Mouse (Mus musculus): ENCODE measurements at regions not wholly inside any gene's neighbourhood (a gene's known extent, or its start where the extent isn't known, plus 50 kb on each side); places are given as distances from the start of the nearest gene placed in this dataset.
"Not testable (repeated sequence)": the region's sequence is repeated elsewhere in the genome, so short reads cannot be mapped to it uniquely, and the experiment has no call there.

DNA sequence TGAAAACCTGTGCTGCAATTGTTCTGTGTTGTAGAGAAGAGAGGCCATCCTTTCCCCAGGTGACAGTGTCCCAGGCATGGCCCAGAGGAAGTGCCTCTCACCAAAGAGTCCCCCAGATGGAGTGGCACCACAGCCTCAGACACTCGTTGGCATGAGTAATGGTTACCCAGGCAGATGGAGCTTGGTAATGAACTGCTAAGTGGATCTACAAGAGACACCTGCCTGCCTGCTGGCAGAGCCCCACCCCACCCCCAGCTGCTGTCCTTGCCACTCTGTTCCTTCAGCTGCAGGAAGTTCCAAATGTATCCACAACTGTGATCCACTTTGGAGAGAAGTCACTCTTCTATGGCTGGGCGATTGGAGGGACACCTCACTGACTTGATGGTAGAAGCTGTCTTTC is 72.0 kb downstream of the Foxa2 start:
- no peak overlapping the region for H3K9ac ChIP-seq (ENCODE audit: low read depth, low read length)
- H3K27ac ChIP-seq (ENCODE audit: low read depth, low read length) = no peak overlapping the region
- no peaks in the 10 kb centered on the region for H3K27me3 ChIP-seq (ENCODE audit: control insufficient read depth, insufficient read depth, low read length)
- H3K9me3 ChIP-seq (replicated peaks; ENCODE audit: control insufficient read depth, low read length) = no peaks in the 10 kb centered on the region
- no peak; the same call in 1 of the 2 replicates for ATAC-seq (replicated peaks; ENCODE audit: insufficient number of reproducible peaks, low FRiP score, low TSS enrichment)
- H3K4me3 ChIP-seq (ENCODE audit: low read depth, low read length) = no peak overlapping the region
- H3K36me3 ChIP-seq (ENCODE audit: control insufficient read depth, insufficient read depth, low read length) = no peaks in the 10 kb centered on the region
- no peak overlapping the region for H3K4me2 ChIP-seq
- 42% methylated on average over 2 of the region's 2 CpGs for WGBS (ENCODE audit: insufficient replicate concordance)
- no peaks in the 10 kb centered on the region for H3K4me1 ChIP-seq (ENCODE audit: control insufficient read depth, insufficient read depth, low read length)

DNA sequence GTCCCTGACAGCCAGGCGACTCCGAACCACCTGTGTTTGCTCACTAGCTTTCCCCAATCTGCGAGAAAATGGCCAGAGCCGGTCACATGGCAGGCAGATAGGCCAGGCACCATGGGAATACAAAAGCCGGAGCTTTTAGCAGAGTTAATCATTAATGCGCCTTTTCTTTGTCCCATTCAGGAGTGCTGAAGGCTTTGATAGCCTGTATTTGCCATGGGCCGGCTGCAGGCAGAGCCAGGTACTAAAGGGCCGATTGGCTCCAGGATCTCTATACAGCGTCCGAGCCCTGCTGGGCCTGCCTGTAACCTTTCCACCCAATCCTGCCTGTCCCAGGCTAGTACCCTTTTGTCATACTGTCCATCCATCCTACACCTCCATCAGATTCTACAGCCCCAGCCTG is 78.1 kb downstream of the Foxa2 start:
- Histone ChIP-seq H3K4me3 (ENCODE audit: low read depth, low read length) (no peak overlapping the region), H3K27ac (ENCODE audit: low read depth, low read length) (no peak overlapping the region), H3K9me3 (replicated peaks; ENCODE audit: control insufficient read depth, low read length) (no peaks in the 10 kb centered on the region), H3K27me3 (ENCODE audit: control insufficient read depth, insufficient read depth, low read length) (peaks cover 2% of the 10 kb centered on the region; the same call in 1 of the 2 replicates), H3K36me3 (ENCODE audit: control insufficient read depth, insufficient read depth, low read length) (no peaks in the 10 kb centered on the region), H3K9ac (ENCODE audit: low read depth, low read length) (no peak overlapping the region), H3K4me1 (ENCODE audit: control insufficient read depth, insufficient read depth, low read length) (no peaks in the 10 kb centered on the region), H3K4me2 (no peak overlapping the region)
- no peak for ATAC-seq (replicated peaks; ENCODE audit: insufficient number of reproducible peaks, low FRiP score, low TSS enrichment)
- 47% methylated on average over 10 of the region's 10 CpGs for WGBS (ENCODE audit: insufficient replicate concordance)

DNA sequence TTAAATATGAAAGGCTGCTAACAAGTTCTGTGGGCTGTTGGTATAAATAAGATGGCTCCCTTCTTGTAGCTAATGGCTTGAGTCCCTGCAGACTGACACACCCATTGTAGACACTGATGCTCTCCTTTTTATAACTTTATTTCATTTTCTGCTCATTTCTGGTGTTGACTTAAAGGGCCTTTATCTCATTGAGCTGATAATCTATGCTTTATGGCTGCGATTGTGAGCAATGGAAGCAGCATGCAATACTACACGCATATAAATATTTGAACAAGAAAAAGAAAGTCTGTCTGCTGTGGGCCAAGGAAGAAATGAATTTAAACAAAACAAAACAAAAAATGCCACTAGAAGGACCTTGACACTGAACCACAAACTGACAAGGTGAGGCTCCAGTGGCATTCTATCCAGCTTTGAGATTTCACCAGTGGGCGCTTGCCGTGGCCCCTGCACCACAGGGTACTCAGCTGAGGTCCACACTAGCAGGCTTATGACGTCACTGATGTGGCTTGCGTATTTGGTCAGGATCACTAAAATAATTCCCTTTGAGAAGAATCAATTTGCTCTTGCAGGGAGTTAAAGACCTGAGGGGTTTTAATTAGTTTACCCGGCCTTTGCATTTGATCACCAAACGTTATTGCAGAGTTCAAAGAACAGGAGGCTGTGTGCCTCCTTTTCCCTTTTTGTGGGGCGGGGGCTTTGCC is 78.8 kb downstream of the Foxa2 start:
- Histone ChIP-seq H3K4me3 (ENCODE audit: low read depth, low read length) (no peak overlapping the region), H3K4me2 (no peak overlapping the region), H3K9me3 (replicated peaks; ENCODE audit: control insufficient read depth, low read length) (no peaks in the 10 kb centered on the region), H3K27me3 (ENCODE audit: control insufficient read depth, insufficient read depth, low read length) (peaks cover 2% of the 10 kb centered on the region; the same call in 1 of the 2 replicates), H3K36me3 (ENCODE audit: control insufficient read depth, insufficient read depth, low read length) (no peaks in the 10 kb centered on the region), H3K27ac (ENCODE audit: low read depth, low read length) (no peak overlapping the region), H3K9ac (ENCODE audit: low read depth, low read length) (no peak overlapping the region), H3K4me1 (ENCODE audit: control insufficient read depth, insufficient read depth, low read length) (no peaks in the 10 kb centered on the region)
- ATAC-seq (replicated peaks; ENCODE audit: insufficient number of reproducible peaks, low FRiP score, low TSS enrichment) = no peak
- 66% methylated on average over 9 of the region's 9 CpGs for WGBS (ENCODE audit: insufficient replicate concordance)

DNA sequence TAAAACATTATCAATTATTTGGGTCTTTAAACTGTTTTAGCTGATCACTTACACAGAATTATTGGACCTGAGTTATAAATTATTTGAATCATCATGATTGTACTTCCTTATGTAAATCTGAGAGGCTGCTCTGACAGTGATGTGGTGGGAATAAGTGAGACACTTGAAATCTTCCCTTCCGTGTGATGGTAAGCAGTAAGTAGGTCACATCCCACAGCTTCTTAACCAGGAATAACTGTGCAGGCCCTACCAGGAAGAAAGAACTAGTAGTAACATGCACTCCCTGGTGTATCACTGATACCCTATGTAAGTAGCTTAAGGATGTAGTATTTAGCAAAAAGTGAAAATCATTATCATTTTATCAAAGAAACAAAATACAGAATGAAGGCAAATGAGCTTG is 83.5 kb downstream of the Foxa2 start:
- H3K27me3 ChIP-seq (ENCODE audit: control insufficient read depth, insufficient read depth, low read length); H3K9me3 ChIP-seq (replicated peaks; ENCODE audit: control insufficient read depth, low read length); H3K27ac ChIP-seq (ENCODE audit: low read depth, low read length); H3K4me1 ChIP-seq (ENCODE audit: control insufficient read depth, insufficient read depth, low read length); H3K9ac ChIP-seq (ENCODE audit: low read depth, low read length); H3K4me3 ChIP-seq (ENCODE audit: low read depth, low read length); ATAC-seq (replicated peaks; ENCODE audit: insufficient number of reproducible peaks, low FRiP score, low TSS enrichment); H3K36me3 ChIP-seq (ENCODE audit: control insufficient read depth, insufficient read depth, low read length); H3K4me2 ChIP-seq: not testable (repeated sequence)
- 79% methylated on average over 1 of the region's 1 CpGs for WGBS (ENCODE audit: insufficient replicate concordance)

DNA sequence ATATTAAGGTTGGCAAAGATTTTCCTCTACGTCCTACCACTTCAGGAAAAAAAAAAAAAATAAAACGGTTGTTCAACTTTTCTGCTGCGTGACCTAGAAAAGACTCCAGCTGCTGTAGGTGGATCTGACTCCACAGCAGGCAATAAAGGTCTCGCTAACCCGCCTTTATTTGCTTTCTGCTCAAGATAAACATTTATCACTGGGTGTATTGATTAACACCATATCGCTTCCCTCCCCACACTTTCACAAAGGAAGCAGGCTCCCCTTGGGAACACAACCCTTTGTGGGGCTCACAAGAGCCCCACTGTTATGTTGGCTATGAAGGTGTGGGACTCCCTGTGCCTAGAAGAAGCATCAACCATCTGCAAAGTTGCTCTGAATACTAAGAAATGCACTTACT is 85.1 kb downstream of the Foxa2 start:
- WGBS (ENCODE audit: insufficient replicate concordance) = 47% methylated on average over 6 of the region's 6 CpGs

DNA sequence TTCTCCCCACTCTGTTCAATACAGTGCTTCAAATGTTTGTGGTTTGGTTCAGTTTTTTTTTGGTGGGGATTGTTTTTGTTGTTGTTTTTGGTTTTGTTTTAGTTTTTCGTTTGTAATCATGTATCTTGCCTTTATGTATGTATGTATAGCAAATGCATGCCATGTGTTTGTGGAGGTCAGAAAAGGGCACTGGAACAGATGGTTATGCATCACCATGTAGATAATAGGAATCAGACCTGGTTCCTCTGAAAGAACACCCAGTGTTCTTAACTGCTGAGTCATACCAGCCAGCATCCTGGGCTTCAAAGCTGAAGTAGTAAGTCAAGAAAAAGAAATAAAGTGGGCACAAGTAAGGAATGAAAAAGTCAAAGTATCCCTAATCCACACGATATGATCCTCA is 92.6 kb downstream of the Foxa2 start:
- Histone ChIP-seq H3K4me3 (ENCODE audit: low read depth, low read length) (no peak overlapping the region), H3K36me3 (ENCODE audit: control insufficient read depth, insufficient read depth, low read length) (no peaks in the 10 kb centered on the region), H3K9ac (ENCODE audit: low read depth, low read length) (no peak overlapping the region), H3K9me3 (replicated peaks; ENCODE audit: control insufficient read depth, low read length) (no peaks in the 10 kb centered on the region), H3K27ac (ENCODE audit: low read depth, low read length) (no peak overlapping the region), H3K4me1 (ENCODE audit: control insufficient read depth, insufficient read depth, low read length) (no peaks in the 10 kb centered on the region), H3K4me2 (no peak overlapping the region), H3K27me3 (ENCODE audit: control insufficient read depth, insufficient read depth, low read length) (no peaks in the 10 kb centered on the region)
- 62% methylated on average over 2 of the region's 2 CpGs for WGBS (ENCODE audit: insufficient replicate concordance)
- ATAC-seq (replicated peaks; ENCODE audit: insufficient number of reproducible peaks, low FRiP score, low TSS enrichment) = no peak

More for the DNA sequence above, 85.1 kb downstream of the Foxa2 start:
- Histone ChIP-seq H3K9ac (ENCODE audit: low read depth, low read length) (no peak overlapping the region), H3K9me3 (replicated peaks; ENCODE audit: control insufficient read depth, low read length) (no peaks in the 10 kb centered on the region), H3K27ac (ENCODE audit: low read depth, low read length) (no peak overlapping the region), H3K27me3 (ENCODE audit: control insufficient read depth, insufficient read depth, low read length) (no peaks in the 10 kb centered on the region), H3K36me3 (ENCODE audit: control insufficient read depth, insufficient read depth, low read length) (no peaks in the 10 kb centered on the region), H3K4me1 (ENCODE audit: control insufficient read depth, insufficient read depth, low read length) (no peaks in the 10 kb centered on the region), H3K4me2 (no peak overlapping the region), H3K4me3 (ENCODE audit: low read depth, low read length) (no peak overlapping the region)
- no peak for ATAC-seq (replicated peaks; ENCODE audit: insufficient number of reproducible peaks, low FRiP score, low TSS enrichment)

DNA sequence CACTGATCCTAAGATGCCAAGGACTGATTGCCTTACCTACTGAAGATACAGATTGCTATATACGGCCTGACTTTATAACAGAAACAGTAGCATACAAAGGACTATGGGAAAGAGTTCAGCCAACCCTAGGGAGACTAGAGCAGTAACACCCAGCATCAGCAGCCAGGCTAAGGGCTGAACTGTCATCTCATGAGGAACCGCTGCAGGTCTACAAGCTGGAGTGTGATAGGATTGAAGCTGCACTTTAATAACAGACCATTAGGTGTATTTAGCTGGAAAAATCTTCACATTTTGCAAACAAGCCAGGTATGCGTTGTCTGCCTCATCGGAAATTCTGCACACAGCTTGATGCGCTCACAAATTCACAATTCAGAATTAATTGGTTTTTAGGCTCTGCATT is 95.5 kb downstream of the Foxa2 start:
- Histone ChIP-seq H3K36me3 (ENCODE audit: control insufficient read depth, insufficient read depth, low read length) (no peaks in the 10 kb centered on the region), H3K9me3 (replicated peaks; ENCODE audit: control insufficient read depth, low read length) (no peaks in the 10 kb centered on the region), H3K27me3 (ENCODE audit: control insufficient read depth, insufficient read depth, low read length) (no peaks in the 10 kb centered on the region), H3K9ac (ENCODE audit: low read depth, low read length) (no peak overlapping the region), H3K27ac (ENCODE audit: low read depth, low read length) (no peak overlapping the region), H3K4me2 (no peak overlapping the region), H3K4me1 (ENCODE audit: control insufficient read depth, insufficient read depth, low read length) (no peaks in the 10 kb centered on the region), H3K4me3 (ENCODE audit: low read depth, low read length) (no peak overlapping the region)
- ATAC-seq (replicated peaks; ENCODE audit: insufficient number of reproducible peaks, low FRiP score, low TSS enrichment) = no peak
- WGBS (ENCODE audit: insufficient replicate concordance) = 88% methylated on average over 5 of the region's 5 CpGs

DNA sequence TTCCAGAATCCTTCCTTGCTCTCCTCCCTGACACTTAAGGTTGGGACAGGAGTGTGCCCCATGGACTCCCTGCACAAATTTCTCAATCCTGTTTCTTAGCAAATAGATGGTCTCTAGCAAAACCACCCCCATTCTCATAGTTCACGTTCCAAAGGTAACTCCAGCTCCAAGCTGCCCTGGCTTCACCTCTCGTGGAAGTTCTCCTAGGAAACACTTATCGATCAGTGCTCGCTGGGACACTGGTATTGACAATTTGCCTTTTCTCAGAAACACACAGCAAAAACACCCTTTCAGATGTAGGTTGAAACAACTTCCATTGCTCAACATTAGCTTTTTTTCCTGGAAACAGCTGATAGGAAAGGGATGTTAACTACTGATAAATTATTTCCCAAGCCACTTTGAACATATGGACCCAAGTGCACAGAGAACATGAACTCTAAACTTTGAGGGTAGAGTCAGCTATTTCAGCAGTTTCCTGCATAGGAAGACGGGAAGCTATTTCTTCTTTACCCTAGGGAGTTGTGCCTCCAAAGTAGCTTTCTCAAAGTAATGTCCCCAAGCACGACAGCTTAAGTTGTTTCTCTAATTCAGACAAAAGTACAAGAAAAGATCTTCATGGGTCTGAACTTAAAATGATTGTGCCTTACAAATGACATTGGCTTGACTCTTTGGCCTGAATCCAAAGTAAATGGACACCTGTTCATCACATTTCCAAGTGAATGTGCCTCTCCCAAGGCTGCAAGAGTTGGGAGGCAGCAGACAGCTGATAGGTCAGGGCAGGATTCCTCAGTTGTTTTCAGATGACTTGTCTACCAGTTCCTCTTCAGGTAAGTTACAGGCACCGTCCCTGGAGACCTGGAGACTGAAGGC is 102.4 kb downstream of the Foxa2 start:
- no peaks in the 10 kb centered on the region for H3K9me3 ChIP-seq (replicated peaks; ENCODE audit: control insufficient read depth, low read length)
- no peak overlapping the region for H3K27ac ChIP-seq (ENCODE audit: low read depth, low read length)
- H3K4me1 ChIP-seq (ENCODE audit: control insufficient read depth, insufficient read depth, low read length) = no peaks in the 10 kb centered on the region
- 75% methylated on average over 7 of the region's 7 CpGs for WGBS (ENCODE audit: insufficient replicate concordance)
- H3K27me3 ChIP-seq (ENCODE audit: control insufficient read depth, insufficient read depth, low read length) = no peaks in the 10 kb centered on the region
- no peak overlapping the region for H3K4me3 ChIP-seq (ENCODE audit: low read depth, low read length)
- H3K4me2 ChIP-seq = no peak overlapping the region
- no peak overlapping the region for H3K9ac ChIP-seq (ENCODE audit: low read depth, low read length)
- ATAC-seq (replicated peaks; ENCODE audit: insufficient number of reproducible peaks, low FRiP score, low TSS enrichment) = no peak
- H3K36me3 ChIP-seq (ENCODE audit: control insufficient read depth, insufficient read depth, low read length) = no peaks in the 10 kb centered on the region

Measured in heart, embryonic 11.5 days (tissue).